Mouse (Mus musculus) spleen, adult 12 weeks (tissue): ENCODE measurements around the gene Eid2.

Source experiments
- DNase-seq: peaks from one replicate; pipeline ENCODE4 v3.0.0; 2022; ENCODE audit warnings: low spot score

The Eid2 gene

GRCm38 (mm10) chr7:28290638-28291590 is 23.2 kb downstream of the Eid2 start, which contains the start of gene Selenov:
Gene Selenov, minus strand, starts transcription at chr7:28291186.
- no peak for DNase-seq

GRCm38 (mm10) chr7:28294481-28294880 is 26.8 kb downstream of the Eid2 start:
- DNase-seq, result no peak

- no peak for DNase-seq
Measured at GRCm38 (mm10) chr7:28298837-28299625, 31.4 kb downstream of the Eid2 start.

GRCm38 (mm10) chr7:28301616-28302433 is 34.1 kb downstream of the Eid2 start, which contains the start of gene Dll3:
Gene Dll3, minus strand, starts transcription at chr7:28302238.
- no peak for DNase-seq

- DNase-seq, result no peak
Measured at GRCm38 (mm10) chr7:28305641-28306040, 38.0 kb downstream of the Eid2 start.

- DNase-seq, result no peak
Measured at GRCm38 (mm10) chr7:28306216-28306615, 38.5 kb downstream of the Eid2 start.

- no peak for DNase-seq
Measured at GRCm38 (mm10) chr7:28309737-28310136, 42.1 kb downstream of the Eid2 start.

- no peak for DNase-seq
Measured at GRCm38 (mm10) chr7:28311151-28311925, 43.7 kb downstream of the Eid2 start.

GRCm38 (mm10) chr7:28311926-28312543 is 44.4 kb downstream of the Eid2 start, which contains the start of gene Timm50:
Gene Timm50, minus strand, starts transcription at chr7:28312072.
- peak; percentile 95 for DNase-seq

- no peak for DNase-seq
Measured at GRCm38 (mm10) chr7:28318036-28318435, 50.4 kb downstream of the Eid2 start.

GRCm38 (mm10) chr7:28318714-28319113 is 51.0 kb downstream of the Eid2 start:
- DNase-seq, result no peak
